Mouse (Mus musculus) CH12.LX (cell line): ENCODE measurements at regions not wholly inside any gene's neighbourhood (a gene's known extent, or its start where the extent isn't known, plus 50 kb on each side); places are given as distances from the start of the nearest gene placed in this dataset.

Source experiments
- DNase-seq: peaks from one replicate; pipeline ENCODE4 v3.0.0-alpha.2; 2013; ENCODE audit errors: extremely low read depth
- H3K27ac ChIP-seq: 2 replicates; pipeline ENCODE4 v1.5.1; 2012; ENCODE audit warnings: low read depth, mild to moderate bottlenecking, control low read depth, moderate library complexity; ENCODE audit not compliant: insufficient read depth
- H3K27me3 ChIP-seq: replicated peaks from 2 replicates; pipeline ENCODE3; 2012; ENCODE audit warnings: inconsistent platforms
- H3K36me3 ChIP-seq, 2 experiments: replicated peaks in 1 of 2; 2 replicates each; pipeline versions ENCODE3 to v1.6.1; 2012; ENCODE audit warnings: inconsistent platforms in 1 of 2, low read length in 1 of 2, mild to moderate bottlenecking in 1 of 2, mixed read lengths in 1 of 2, moderate library complexity in 1 of 2; ENCODE audit not compliant: control insufficient read depth in 1 of 2, insufficient read depth in 1 of 2
- H3K4me1 ChIP-seq, 2 experiments: 2 replicates each; pipeline ENCODE4 v1.6.1; 2012; ENCODE audit warnings: inconsistent platforms in 1 of 2, moderate library complexity in 1 of 2; ENCODE audit not compliant: insufficient read depth in 2 of 2, control insufficient read depth in 1 of 2
- H3K4me2 ChIP-seq: 2 replicates; pipeline ENCODE4 v1.6.1; 2012; ENCODE audit warnings: low read depth, mild to moderate bottlenecking, control low read depth; ENCODE audit not compliant: poor library complexity, insufficient read depth, severe bottlenecking
- H3K4me3 ChIP-seq, 3 experiments: fragments of 150-350 bp in 1 of 3; sonication (generic) in 1 of 3; replicated peaks in 1 of 3; 2 replicates each; pipeline versions ENCODE3 to v1.5.1; 2011 to 2012; ENCODE audit warnings: low read depth in 2 of 3, low read length in 2 of 3, mild to moderate bottlenecking in 2 of 3, moderate library complexity in 2 of 3, control low read depth in 1 of 3, improper control_type of control experiment in 1 of 3, inconsistent platforms in 1 of 3, mixed read lengths in 1 of 3; ENCODE audit not compliant: poor library complexity in 1 of 3
- H3K79me2 ChIP-seq: replicated peaks from 2 replicates; pipeline ENCODE4 v1.6.1; 2012; ENCODE audit warnings: mild to moderate bottlenecking, moderate library complexity; ENCODE audit not compliant: control insufficient read depth, poor library complexity, insufficient read depth, severe bottlenecking; ENCODE audit errors: extremely low read depth
- H3K9ac ChIP-seq: 2 replicates; pipeline ENCODE4 v1.6.1; 2012; ENCODE audit warnings: low read depth, mild to moderate bottlenecking, control low read depth, moderate library complexity; ENCODE audit not compliant: insufficient read depth
- H3K9me3 ChIP-seq: replicated peaks from 2 replicates; pipeline ENCODE3; 2012; ENCODE audit warnings: low read length, inconsistent platforms, mixed read lengths
- BHLHE40 ChIP-seq: IDR thresholded peaks from 2 replicates; pipeline ENCODE4 v1.6.1; 2011; ENCODE audit warnings: mild to moderate bottlenecking, low read depth, low read length, improper control_type of control experiment
- CHD1 ChIP-seq: IDR thresholded peaks from 2 replicates; pipeline ENCODE4 v1.6.1; 2012; ENCODE audit warnings: low read depth, low read length, improper control_type of control experiment, inconsistent platforms
- CHD2 ChIP-seq: IDR thresholded peaks from 2 replicates; pipeline ENCODE4 v1.6.1; 2011; ENCODE audit warnings: low read length, improper control_type of control experiment
- CTCF ChIP-seq, 2 experiments: IDR thresholded peaks in 1 of 2; conservative IDR thresholded peaks in 1 of 2; 2 replicates each; pipeline ENCODE4 v1.5.1; 2011 to 2012; ENCODE audit warnings: low read depth in 2 of 2, low read length in 2 of 2, improper control_type of control experiment in 1 of 2, inconsistent platforms in 1 of 2, mild to moderate bottlenecking in 1 of 2, moderate library complexity in 1 of 2
- E2F4 ChIP-seq: IDR thresholded peaks from 2 replicates; pipeline ENCODE4 v1.6.1; 2011; ENCODE audit warnings: low read depth, low read length, improper control_type of control experiment; ENCODE audit not compliant: insufficient replicate concordance
- ELF1 ChIP-seq: IDR thresholded peaks from 2 replicates; pipeline ENCODE4 v1.6.1; 2014; ENCODE audit warnings: low read depth, mild to moderate bottlenecking, inconsistent platforms, low read length, improper control_type of control experiment
- EP300 ChIP-seq: IDR thresholded peaks from 2 replicates; pipeline ENCODE4 v1.6.1; 2011; ENCODE audit warnings: low read length, improper control_type of control experiment
- ETS1 ChIP-seq: conservative IDR thresholded peaks from 2 replicates; pipeline ENCODE4 v1.6.1; 2012; ENCODE audit warnings: low read depth, mild to moderate bottlenecking, inconsistent platforms, low read length, improper control_type of control experiment, moderate library complexity
- GABPA ChIP-seq: IDR thresholded peaks from 2 replicates; pipeline ENCODE4 v1.6.1; 2012; ENCODE audit warnings: low read depth, low read length, improper control_type of control experiment, inconsistent platforms; ENCODE audit not compliant: insufficient replicate concordance
- HCFC1 ChIP-seq: IDR thresholded peaks from 2 replicates; pipeline ENCODE4 v1.6.1; 2012; ENCODE audit warnings: low read depth, mild to moderate bottlenecking, inconsistent platforms, low read length, improper control_type of control experiment
- IRF4 ChIP-seq: IDR thresholded peaks from 2 replicates; pipeline ENCODE4 v1.6.1; 2014; ENCODE audit warnings: low read depth, mild to moderate bottlenecking, inconsistent platforms, low read length, improper control_type of control experiment
- JUN ChIP-seq: IDR thresholded peaks from 2 replicates; pipeline ENCODE4 v1.6.1; 2011; ENCODE audit warnings: low read depth, mild to moderate bottlenecking, low read length, improper control_type of control experiment, moderate library complexity; ENCODE audit not compliant: insufficient read depth
- JUND ChIP-seq: conservative IDR thresholded peaks from 2 replicates; pipeline ENCODE4 v1.6.1; 2011; ENCODE audit warnings: low read depth, low read length, improper control_type of control experiment
- KAT2A ChIP-seq: IDR thresholded peaks from 2 replicates; pipeline ENCODE4 v1.6.1; 2012; ENCODE audit warnings: low read length, improper control_type of control experiment, inconsistent platforms; ENCODE audit not compliant: insufficient replicate concordance
- MAFK ChIP-seq: IDR thresholded peaks from 2 replicates; pipeline ENCODE4 v1.6.1; 2011; ENCODE audit warnings: low read length, improper control_type of control experiment; ENCODE audit not compliant: insufficient replicate concordance
- MAX ChIP-seq: IDR thresholded peaks from 2 replicates; pipeline ENCODE4 v1.6.1; 2011; ENCODE audit warnings: low read length, improper control_type of control experiment
- MAZ ChIP-seq: IDR thresholded peaks from 2 replicates; pipeline ENCODE4 v1.6.1; 2012; ENCODE audit warnings: low read depth, mild to moderate bottlenecking, inconsistent platforms, low read length, improper control_type of control experiment, moderate library complexity
- MEF2A ChIP-seq: IDR thresholded peaks from 2 replicates; pipeline ENCODE4 v1.6.1; 2014; ENCODE audit warnings: low read depth, mild to moderate bottlenecking, inconsistent platforms, low read length, improper control_type of control experiment, borderline replicate concordance
- MXI1 ChIP-seq: IDR thresholded peaks from 2 replicates; pipeline ENCODE4 v1.6.1; 2011; ENCODE audit warnings: mild to moderate bottlenecking, low read depth, low read length, improper control_type of control experiment
- MYC ChIP-seq: IDR thresholded peaks from 2 replicates; pipeline ENCODE4 v1.6.1; 2011; ENCODE audit warnings: low read depth, mild to moderate bottlenecking, improper control_type of control experiment, low read length
- NRF1 ChIP-seq: IDR thresholded peaks from 2 replicates; pipeline ENCODE4 v1.6.1; 2014; ENCODE audit warnings: low read depth, mild to moderate bottlenecking, inconsistent platforms, low read length, improper control_type of control experiment, moderate library complexity
- POLR2A ChIP-seq: IDR thresholded peaks from 2 replicates; pipeline ENCODE4 v1.6.1; 2011; ENCODE audit warnings: low read depth, mild to moderate bottlenecking, improper control_type of control experiment, low read length
- POLR2AphosphoS2 ChIP-seq: IDR thresholded peaks from 2 replicates; pipeline ENCODE4 v1.6.1; 2011; ENCODE audit warnings: low read depth, low read length, improper control_type of control experiment
- SIN3A ChIP-seq: IDR thresholded peaks from 2 replicates; pipeline ENCODE4 v1.6.1; 2012; ENCODE audit warnings: low read length, improper control_type of control experiment, inconsistent platforms
- SMC3 ChIP-seq: IDR thresholded peaks from 2 replicates; pipeline ENCODE4 v1.6.1; 2011; ENCODE audit warnings: low read depth, low read length, improper control_type of control experiment
- TBP ChIP-seq: conservative IDR thresholded peaks from 2 replicates; pipeline ENCODE4 v1.6.1; 2011; ENCODE audit warnings: low read depth, low read length, improper control_type of control experiment
- TCF12 ChIP-seq: IDR thresholded peaks from 2 replicates; pipeline ENCODE4 v1.6.1; 2014; ENCODE audit warnings: low read depth, mild to moderate bottlenecking, inconsistent platforms, low read length, improper control_type of control experiment
- UBTF ChIP-seq: IDR thresholded peaks from 2 replicates; pipeline ENCODE4 v1.6.1; 2012; ENCODE audit warnings: low read depth, mild to moderate bottlenecking, inconsistent platforms, low read length, improper control_type of control experiment, moderate library complexity
- USF1 ChIP-seq: IDR thresholded peaks from 2 replicates; pipeline ENCODE4 v1.6.1; 2014; ENCODE audit warnings: low read depth, mild to moderate bottlenecking, inconsistent platforms, low read length, improper control_type of control experiment
- USF2 ChIP-seq: conservative IDR thresholded peaks from 2 replicates; pipeline ENCODE4 v1.6.1; 2011; ENCODE audit warnings: low read depth, low read length, improper control_type of control experiment
- ZMIZ1 ChIP-seq: IDR thresholded peaks from 2 replicates; pipeline ENCODE4 v1.6.1; 2012; ENCODE audit warnings: low read depth, mild to moderate bottlenecking, inconsistent platforms, low read length, improper control_type of control experiment
- ZNF384 ChIP-seq: IDR thresholded peaks from 2 replicates; pipeline ENCODE4 v1.6.1; 2012; ENCODE audit warnings: low read depth, low read length, improper control_type of control experiment, inconsistent platforms
- dilution Hi-C: fragments of 300-500 bp; cut with MboI; formaldehyde crosslinking; loops from 2 replicates; pipeline ENCODE4 v1.14.3; 2020; ENCODE audit warnings: low sequenced_read_pairs; ENCODE audit not compliant: extremely low pct_unique_long_range_greater_than_20kb, extremely low pct_ligation_motif_present
- in situ Hi-C: fragments of 300-500 bp; cut with MboI; formaldehyde crosslinking; loops from 3 replicates; pipeline ENCODE4 v1.14.3; 2019; ENCODE audit warnings: low sequenced_read_pairs, low pct_ligation_motif_present, low pct_unique_long_range_greater_than_20kb, mixed read lengths

GRCm38 (mm10) chrX:167091841-167092240 lies 117.3 kb downstream of the Tmsb4x start (continued):
- TF ChIP-seq USF1 (no peak), GABPA (no peak), ELF1 (peak; percentile 56; the same call in 1 of the 2 replicates), NRF1 (no peak), TBP (peak; percentile 53; the same call in 1 of the 2 replicates), HCFC1 (no peak), MXI1 (no peak), UBTF (no peak), ZNF384 (no peak), CHD2 (no peak), SMC3 (no peak), MAX (no peak), KAT2A (no peak), SIN3A (0 out of 2 replicates have a peak, but pooled peaks have one; percentile 34), ETS1 (peak; percentile 62), CHD1 (no peak), E2F4 (no peak), ZMIZ1 (no peak), MAFK (no peak), MAZ (no peak), POLR2AphosphoS2 (no peak)

- Histone ChIP-seq H3K4me1 (peaks cover 2 to 39% of the 10 kb centered on the region in 2 experiments; a peak in 3 of 4 replicates), H3K9ac (peak overlapping the region; percentile 53; the same call in 1 of the 2 replicates), H3K27ac (peak overlapping the region; percentile 95), H3K36me3 (no peaks in the 10 kb centered on the region), H3K9me3 (no peaks in the 10 kb centered on the region), H3K4me3 (no peak overlapping the region), H3K79me2 (0 out of 2 replicates have a peak, but pooled peaks cover 2% of the 10 kb centered on the region), H3K4me2 (peak overlapping the region; percentile 89), H3K27me3 (no peaks in the 10 kb centered on the region)
- dilution Hi-C loops (no loop called here), in situ Hi-C loops (no loop called here)
- TF ChIP-seq BHLHE40 (peak; percentile 26; the same call in 1 of the 2 replicates), USF2 (no peak), MYC (no peak), MEF2A (peak; percentile 85), CTCF (conservative IDR thresholded peaks at IDR 0.05 in 1 of 2, IDR thresholded peaks at IDR 0.05 in 1 of 2; ENCODE audit: low read depth in 2 of 2, low read length in 2 of 2) (no peak), MXI1 (no peak), EP300 (peak; percentile 89), ETS1 (peak; percentile 73; the same call in 1 of the 2 replicates), TCF12 (peak; percentile 83), JUND (peak; percentile 83; the same call in 1 of the 2 replicates), IRF4 (peak; percentile 91), TBP (peak; percentile 80), MAZ (no peak), CHD2 (no peak), JUN (peak; percentile 66; the same call in 1 of the 2 replicates), SMC3 (no peak), USF1 (no peak), ELF1 (peak; percentile 57; the same call in 1 of the 2 replicates), POLR2A (peak; percentile 34; the same call in 1 of the 2 replicates), KAT2A (no peak)
- DNase-seq = peak; percentile 80
Measured at GRCm38 (mm10) chrX:167088930-167089329, 120.2 kb downstream of the Tmsb4x start.
